Mouse (Mus musculus) embryonic facial prominence, embryonic 15.5 days (tissue): Measurements from ENCODE around the gene Mrpl54. TPM values are rescaled to one million over a fixed set of nuclear protein-coding genes. Genes with fewer than 3 reads are reported as not detected.
"Not testable (repeated sequence)": the region's sequence is repeated elsewhere in the genome, so short reads cannot be mapped to it uniquely, and the experiment has no call there.

ENCODE experiments used
- ATAC-seq: fragments of 200-750 bp; cut with Nextera tagmentation; 2 replicates; pipeline ENCODE4 v1.8.0; 2017; ENCODE audit warnings: low read depth, moderate TSS enrichment; ENCODE audit not compliant: insufficient number of reproducible peaks, low FRiP score, low TSS enrichment
- H3K27ac ChIP-seq: fragments of 300-500 bp; sonication (generic); replicated peaks from 2 replicates; pipeline ENCODE4 v1.5.1; 2015; ENCODE audit warnings: mild to moderate bottlenecking, inconsistent platforms
- H3K27me3 ChIP-seq: fragments of 300-500 bp; sonication (generic); 2 replicates; pipeline ENCODE4 v1.6.1; 2015; ENCODE audit warnings: inconsistent platforms
- H3K36me3 ChIP-seq: fragments of 300-500 bp; sonication (generic); 2 replicates; pipeline ENCODE4 v1.6.1; 2015; ENCODE audit warnings: mild to moderate bottlenecking, inconsistent platforms
- H3K4me1 ChIP-seq: fragments of 300-500 bp; sonication (generic); 2 replicates; pipeline ENCODE4 v1.6.1; 2015; ENCODE audit warnings: inconsistent platforms
- H3K4me2 ChIP-seq: fragments of 300-500 bp; sonication (generic); replicated peaks from 2 replicates; pipeline ENCODE4 v1.6.1; 2015; ENCODE audit warnings: mild to moderate bottlenecking, inconsistent platforms
- H3K4me3 ChIP-seq: fragments of 300-500 bp; sonication (generic); replicated peaks from 2 replicates; pipeline ENCODE4 v1.5.1; 2015; ENCODE audit warnings: mild to moderate bottlenecking, inconsistent platforms
- H3K9ac ChIP-seq: fragments of 300-500 bp; sonication (generic); 2 replicates; pipeline ENCODE4 v1.6.1; 2015; ENCODE audit warnings: inconsistent platforms
- H3K9me3 ChIP-seq: fragments of 300-500 bp; sonication (generic); replicated peaks from 2 replicates; pipeline ENCODE4 v1.6.1; 2016; ENCODE audit warnings: inconsistent platforms
- WGBS: fragments of 180-500 bp; shearing (Covaris S2); methylation state at CpG from one replicate; pipeline ENCODE4 v1.1.7; 2015; 5-methylcytosine and 5-hydroxymethylcytosine counted together
- polyA plus RNA-seq: library from polyadenylated mRNA; unstranded; fragments of >200 nt; fragmentation: Nextera tagmentation; extraction: Ambion mirVana; gene quantifications from 2 replicates; pipeline ENCODE4 v1.2.1, GENCODE M21; 2015

Gene Mrpl54
- polyA plus RNA-seq, 1 experiment from 2014 or later = 199 TPM

GRCm38 (mm10) chr10:81238618-81239017 lies 28.1 kb downstream of the Mrpl54 start:
- Histone ChIP-seq H3K4me1 (peaks cover 33% of the 10 kb centered on the region), H3K27ac (no peak overlapping the region), H3K36me3 (no peaks in the 10 kb centered on the region), H3K9me3 (no peaks in the 10 kb centered on the region), H3K27me3 (peaks cover 38% of the 10 kb centered on the region), H3K4me3 (no peak overlapping the region), H3K9ac (no peak overlapping the region), H3K4me2 (no peak overlapping the region)
- 87% methylated on average over 2 of the region's 2 CpGs for WGBS
- no peak for ATAC-seq

DNA sequence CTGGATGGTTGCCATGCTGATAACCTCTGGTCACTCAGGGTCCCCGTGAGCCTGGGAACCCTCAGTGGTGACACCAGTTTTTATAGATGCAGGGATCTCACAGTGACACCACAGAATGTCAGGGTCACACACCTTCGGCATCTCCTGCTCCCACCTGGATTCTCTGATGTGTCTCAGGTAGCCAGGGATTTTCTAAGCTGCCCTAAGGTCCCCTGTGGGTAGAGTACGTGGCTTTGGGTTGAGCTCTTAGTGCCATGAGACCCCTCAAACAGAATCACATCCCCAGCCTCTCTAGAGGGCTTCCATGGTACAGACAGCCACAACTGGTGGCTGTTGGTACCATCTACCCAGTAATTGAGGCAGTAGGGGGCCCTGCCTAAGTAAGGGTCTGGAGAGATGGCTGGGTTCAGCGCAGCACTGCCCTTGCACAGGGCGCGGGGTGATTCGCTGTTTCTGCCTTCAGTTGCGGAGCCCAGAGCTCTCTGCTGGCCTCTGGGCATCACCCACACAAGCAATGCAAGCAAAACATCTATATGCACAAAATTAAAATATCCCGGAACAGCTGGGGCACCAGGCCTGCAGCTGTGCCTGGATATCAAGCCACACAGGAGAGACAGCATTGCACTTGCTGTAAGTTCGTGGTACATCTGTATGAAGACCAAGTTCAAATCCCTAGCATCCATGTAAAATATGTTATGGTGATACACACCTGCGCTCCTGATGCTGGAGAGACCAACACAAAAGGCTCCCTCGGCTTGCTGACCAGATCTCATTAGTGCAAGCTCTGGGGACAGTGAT lies 30.1 kb downstream of the Mrpl54 start:
- Histone ChIP-seq H3K27me3 (peaks cover 34% of the 10 kb centered on the region), H3K4me3 (no peak overlapping the region)
- 78% methylated on average over 12 of the region's 12 CpGs for WGBS

DNA sequence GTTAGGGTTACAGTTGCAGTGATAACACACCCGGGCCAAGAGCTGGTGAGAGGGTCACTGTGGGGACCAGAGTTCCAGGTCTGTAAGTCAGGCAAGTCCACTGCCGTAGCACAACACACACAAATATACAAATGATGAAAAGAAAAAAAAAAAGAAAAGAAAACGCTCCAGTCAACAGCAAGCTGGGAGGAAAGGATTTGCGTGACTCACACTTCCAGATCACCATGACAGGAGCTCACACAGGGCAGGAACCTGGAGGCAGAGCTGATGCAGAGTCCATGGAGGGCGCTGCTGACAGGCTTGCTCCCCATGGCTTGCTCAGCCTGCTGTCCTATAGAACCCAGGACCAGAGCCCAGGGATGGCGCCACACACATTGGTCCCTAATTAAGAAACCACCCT lies 32.5 kb downstream of the Mrpl54 start:
- ATAC-seq = no peak
- no peak overlapping the region for H3K4me3 ChIP-seq
- peaks cover 35% of the 10 kb centered on the region for H3K27me3 ChIP-seq
- H3K27ac ChIP-seq = no peak overlapping the region
- H3K4me2 ChIP-seq = no peak overlapping the region
- peaks cover 42% of the 10 kb centered on the region for H3K4me1 ChIP-seq
- no peaks in the 10 kb centered on the region for H3K36me3 ChIP-seq
- no peak overlapping the region for H3K9ac ChIP-seq
- H3K9me3 ChIP-seq = no peaks in the 10 kb centered on the region
- WGBS = 80% methylated on average over 6 of the region's 6 CpGs

More for the DNA sequence above, 30.1 kb downstream of the Mrpl54 start:
- Histone ChIP-seq H3K4me1 (peaks cover 41% of the 10 kb centered on the region), H3K27ac (no peak overlapping the region), H3K9me3 (no peaks in the 10 kb centered on the region), H3K36me3 (no peaks in the 10 kb centered on the region), H3K9ac (no peak overlapping the region), H3K4me2 (no peak overlapping the region)
- no peak for ATAC-seq

GRCm38 (mm10) chr10:81233226-81233585 lies 33.5 kb downstream of the Mrpl54 start:
- H3K4me2 ChIP-seq = peak overlapping the region; percentile 59
- peak overlapping the region; percentile 78 for H3K4me3 ChIP-seq
- no peaks in the 10 kb centered on the region for H3K36me3 ChIP-seq
- WGBS = under 1% methylated on average over 28 of the region's 28 CpGs
- H3K9me3 ChIP-seq = no peaks in the 10 kb centered on the region
- H3K27ac ChIP-seq = 0 out of 2 replicates have a peak overlapping the region, but pooled peaks have one; percentile 41
- ATAC-seq = peak; percentile 71; the same call in 1 of the 2 replicates
- peaks cover 42% of the 10 kb centered on the region for H3K4me1 ChIP-seq
- H3K27me3 ChIP-seq = peaks cover 35% of the 10 kb centered on the region
- peak overlapping the region; percentile 77 for H3K9ac ChIP-seq

DNA sequence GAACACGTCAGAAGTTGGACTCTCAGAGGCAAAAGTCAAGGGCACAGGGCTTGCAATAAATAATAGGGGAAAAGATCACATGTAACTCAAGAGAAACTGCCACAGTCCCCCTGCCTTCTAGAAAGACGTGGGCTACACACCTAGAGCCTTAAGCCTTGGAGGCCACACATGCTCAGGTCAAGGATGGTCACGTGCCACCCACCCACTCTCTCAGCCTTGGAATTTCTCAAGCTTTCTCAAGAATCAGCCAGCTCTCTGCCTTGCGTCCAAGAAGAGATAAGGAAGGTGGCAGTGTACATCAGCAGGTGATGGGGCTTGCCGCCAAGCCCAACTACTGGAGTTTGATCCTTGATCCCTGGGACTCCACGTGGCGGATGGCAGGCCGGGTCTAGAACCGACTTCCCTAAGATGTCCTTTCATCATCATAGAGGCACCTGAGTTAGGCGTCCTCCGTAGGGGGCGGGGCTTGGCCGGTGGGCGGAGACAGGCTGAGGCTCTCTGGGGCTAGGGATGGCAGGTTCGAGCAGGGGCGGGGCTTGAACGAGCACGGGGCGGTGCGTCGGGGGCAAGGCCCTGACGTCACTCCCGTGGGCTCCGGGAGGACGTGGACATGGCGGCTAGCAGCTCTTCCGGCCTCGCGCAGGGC lies 34.0 kb downstream of the Mrpl54 start, which contains the start of gene Zfr2:
Gene Zfr2 (plus strand): TSS at position 576 of the 646 bp plus-strand sequence.
- H3K4me1 ChIP-seq = peaks cover 40% of the 10 kb centered on the region
- 8% methylated on average over 29 of the region's 29 CpGs for WGBS
- peak within 1 kb of the TSS; percentile 59 for H3K4me2 ChIP-seq
- peaks cover 35% of the 10 kb centered on the region for H3K27me3 ChIP-seq
- peak within 1 kb of the TSS; percentile 77 for H3K9ac ChIP-seq
- H3K27ac ChIP-seq = 0 out of 2 replicates have a peak within 1 kb of the TSS, but pooled peaks have one; percentile 41
- peak within 1 kb of the TSS; percentile 78 for H3K4me3 ChIP-seq
- no peaks in the 10 kb centered on the region for H3K9me3 ChIP-seq
- ATAC-seq = peak; percentile 87
- H3K36me3 ChIP-seq = no peaks in the 10 kb centered on the region

DNA sequence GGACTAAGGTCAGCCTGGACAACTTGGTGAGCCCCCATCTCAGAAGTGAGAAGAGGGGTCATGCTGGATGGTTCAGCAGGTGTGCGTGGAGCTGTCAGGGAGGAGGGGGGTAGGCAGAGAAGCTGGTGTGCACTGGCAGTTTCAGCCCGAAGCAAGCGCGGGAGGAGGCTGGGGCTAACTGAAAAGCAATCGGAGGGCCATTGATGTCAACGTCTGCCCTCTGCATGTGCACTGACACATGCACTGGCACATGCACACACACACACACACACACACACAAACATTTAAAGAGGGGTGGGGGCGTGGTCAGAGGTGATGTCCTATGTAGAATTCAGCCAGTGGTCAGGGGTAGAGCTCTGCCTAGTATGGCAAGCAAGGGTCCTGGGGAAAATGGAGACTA lies 35.3 kb downstream of the Mrpl54 start:
- ATAC-seq = no peak
- 50% methylated on average over 7 of the region's 7 CpGs for WGBS
- no peaks in the 10 kb centered on the region for H3K36me3 ChIP-seq
- H3K27me3 ChIP-seq = peaks cover 35% of the 10 kb centered on the region
- H3K4me2 ChIP-seq = no peak overlapping the region
- H3K27ac ChIP-seq = no peak overlapping the region
- H3K9ac ChIP-seq = no peak overlapping the region
- H3K4me1 ChIP-seq = peaks cover 33% of the 10 kb centered on the region
- no peaks in the 10 kb centered on the region for H3K9me3 ChIP-seq
- H3K4me3 ChIP-seq = no peak overlapping the region

DNA sequence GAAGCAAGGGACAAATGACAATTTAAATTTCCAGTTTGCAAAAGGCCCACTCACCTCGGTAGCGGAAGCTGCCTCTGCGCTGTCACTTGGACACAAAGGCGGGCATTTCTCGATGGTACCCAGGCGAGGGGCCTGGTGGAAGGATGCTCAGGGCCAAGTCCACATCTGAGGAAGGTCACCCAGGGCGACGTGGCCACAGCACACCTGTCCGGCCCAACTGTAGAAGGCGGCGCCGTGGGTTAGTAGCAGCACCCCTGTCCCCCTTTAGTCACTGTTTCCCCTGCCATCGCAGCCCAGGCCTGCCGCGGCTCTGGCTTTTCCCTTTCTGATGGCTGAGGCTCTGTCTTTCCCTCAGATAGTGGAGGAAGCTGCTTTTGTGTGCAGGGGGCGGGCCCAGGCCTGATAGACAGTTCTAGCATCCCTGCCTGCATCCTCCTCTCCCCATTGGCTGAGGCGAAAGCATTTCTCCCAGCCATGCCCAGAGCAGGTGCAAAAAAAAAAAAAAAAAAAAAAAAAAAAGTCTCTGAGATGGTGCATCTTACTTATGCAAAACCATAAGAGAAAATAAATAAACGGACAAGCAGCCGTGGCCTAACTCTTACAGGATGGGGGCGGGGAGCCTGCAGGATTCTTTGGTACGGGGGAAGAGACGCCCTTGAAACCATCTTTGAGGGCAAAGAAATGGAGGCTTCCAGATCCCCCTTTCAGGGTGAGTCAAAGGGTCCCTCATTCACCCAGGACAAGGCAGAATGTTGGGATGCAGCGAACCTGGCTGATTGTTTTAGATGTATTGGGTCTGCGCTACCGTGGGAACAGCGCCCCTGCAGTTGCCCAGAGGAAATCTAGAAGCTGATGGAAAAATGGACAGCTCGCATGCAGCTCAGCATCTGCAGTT lies 36.0 kb downstream of the Mrpl54 start, which contains the start of gene Atcay:
Gene Atcay (minus strand): TSS at position 396 of the 895 bp plus-strand sequence.
- ATAC-seq = no peak

GRCm38 (mm10) chr10:81229735-81230437 lies 36.8 kb downstream of the Mrpl54 start:
- H3K36me3 ChIP-seq = no peaks in the 10 kb centered on the region
- H3K27ac ChIP-seq = no peak overlapping the region
- H3K9me3 ChIP-seq = no peaks in the 10 kb centered on the region
- peak overlapping the region; percentile 15 for H3K4me3 ChIP-seq
- H3K4me2 ChIP-seq = peak overlapping the region; percentile 34
- WGBS = 12% methylated on average over 20 of the region's 20 CpGs
- H3K9ac ChIP-seq = no peak overlapping the region
- H3K27me3 ChIP-seq = peaks cover 35% of the 10 kb centered on the region
- peaks cover 25% of the 10 kb centered on the region for H3K4me1 ChIP-seq
- no peak for ATAC-seq

More for the DNA sequence above, 36.0 kb downstream of the Mrpl54 start, which contains the start of gene Atcay:
- no peak within 1 kb of the TSS for H3K27ac ChIP-seq
- no peaks in the 10 kb centered on the region for H3K36me3 ChIP-seq
- H3K4me1 ChIP-seq = peaks cover 27% of the 10 kb centered on the region
- WGBS = 7% methylated on average over 27 of the region's 27 CpGs
- peak within 1 kb of the TSS; percentile 15 for H3K4me3 ChIP-seq
- H3K27me3 ChIP-seq = peaks cover 35% of the 10 kb centered on the region
- no peaks in the 10 kb centered on the region for H3K9me3 ChIP-seq
- peak within 1 kb of the TSS; percentile 34 for H3K4me2 ChIP-seq
- H3K9ac ChIP-seq = no peak within 1 kb of the TSS

DNA sequence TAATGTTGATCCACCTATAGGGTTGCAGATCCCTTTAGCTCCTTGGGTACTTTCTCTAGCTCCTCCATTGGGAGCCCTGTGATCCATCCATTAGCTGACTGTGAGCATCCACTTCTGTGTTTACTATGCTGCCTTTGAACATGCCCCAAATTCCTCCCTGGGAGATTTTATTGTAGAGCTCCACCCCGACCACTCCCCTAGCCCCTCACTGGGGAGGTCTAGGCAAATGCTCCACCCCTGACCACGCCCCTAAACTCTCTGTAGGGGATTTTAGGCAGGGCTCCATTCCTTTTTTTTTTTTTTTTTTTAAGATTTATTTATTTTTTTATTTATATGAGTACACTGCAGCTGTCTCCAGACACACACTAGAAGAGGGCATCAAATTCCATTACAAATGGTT lies 43.0 kb downstream of the Mrpl54 start:
- H3K4me3 ChIP-seq, H3K27ac ChIP-seq, ATAC-seq, H3K9me3 ChIP-seq, H3K36me3 ChIP-seq, H3K4me2 ChIP-seq, H3K27me3 ChIP-seq, H3K4me1 ChIP-seq, H3K9ac ChIP-seq: not testable (repeated sequence)
- 63% methylated on average over 2 of the region's 2 CpGs for WGBS

DNA sequence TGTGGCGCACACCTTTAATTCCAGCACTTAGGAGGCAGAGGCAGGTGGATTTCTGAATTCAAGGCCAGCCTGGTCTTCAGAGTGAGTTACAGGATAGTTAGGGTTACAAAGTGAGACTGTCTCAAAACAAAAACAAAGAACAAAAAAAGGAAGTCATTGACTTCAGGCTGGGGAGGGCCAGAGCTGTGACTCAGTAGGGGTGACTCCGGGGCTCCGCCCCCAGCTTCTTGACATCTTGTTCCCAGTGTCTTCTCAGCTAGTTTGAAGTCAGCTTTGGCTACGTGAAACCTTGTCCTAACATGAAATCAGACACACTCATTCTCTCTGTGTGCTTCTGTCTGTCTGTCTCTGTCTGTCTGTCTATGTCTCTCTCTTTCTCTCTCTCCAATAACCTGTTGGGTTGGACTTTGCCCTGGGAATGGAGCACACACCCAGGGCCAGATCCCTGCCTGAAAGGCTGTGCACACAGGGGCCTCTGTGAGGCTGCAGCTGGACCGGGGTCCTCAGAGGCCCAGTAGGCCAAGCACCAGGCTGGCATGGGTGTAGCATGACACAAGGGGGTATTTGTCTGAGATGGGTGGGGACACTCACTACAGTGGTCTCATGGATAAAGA lies 45.2 kb downstream of the Mrpl54 start:
- ATAC-seq = no peak
- WGBS = 87% methylated on average over 5 of the region's 5 CpGs
- Histone ChIP-seq H3K4me1 (no peaks in the 10 kb centered on the region), H3K27me3 (no peaks in the 10 kb centered on the region; the same call in 1 of the 2 replicates), H3K4me2 (no peak overlapping the region), H3K9ac (no peak overlapping the region), H3K36me3 (no peaks in the 10 kb centered on the region), H3K9me3 (no peaks in the 10 kb centered on the region), H3K4me3 (no peak overlapping the region), H3K27ac (no peak overlapping the region)
